Mouse (Mus musculus): ENCODE measurements around the gene Ms4a4c.

GRCm38 (mm10) chr19:11407428-11407827 is 2.9 kb downstream of the Ms4a4c start:
- TF ChIP-seq CTCF (IDR thresholded peaks at IDR 0.05; ENCODE audit: control insufficient read depth, insufficient read depth, insufficient replicate concordance, low read depth, low read length) (no peak), POLR2A (IDR thresholded peaks at IDR 0.05; ENCODE audit: control insufficient read depth, low read depth, low read length) (no peak)

Measured in testis, adult 2 months (tissue).